Mouse (Mus musculus) heart, embryonic 14.5 days (tissue): ENCODE data around the gene Mast4. TPM values are rescaled to one million over a fixed set of nuclear protein-coding genes. Genes with fewer than 3 reads are reported as not detected.

Source experiments
- ATAC-seq: fragments of 200-750 bp; cut with Nextera tagmentation; 2 replicates; pipeline ENCODE4 v1.8.0; 2017; ENCODE audit warnings: low read depth, moderate TSS enrichment; ENCODE audit not compliant: insufficient number of reproducible peaks, insufficient read depth, low FRiP score
- H3K27ac ChIP-seq, 2 experiments: fragments of 200-500 bp in 1 of 2; fragments of 300-500 bp in 1 of 2; sonication (generic) in 1 of 2; replicated peaks in 1 of 2; 2 replicates each; pipeline ENCODE4 v1.5.1; 2012 to 2014; ENCODE audit warnings: low read depth in 2 of 2, low read length in 2 of 2, control low read depth in 1 of 2, mild to moderate bottlenecking in 1 of 2, mixed read lengths in 1 of 2; ENCODE audit not compliant: control insufficient read depth in 1 of 2, insufficient read depth in 1 of 2
- H3K27me3 ChIP-seq: fragments of 300-500 bp; sonication (generic); 2 replicates; pipeline ENCODE4 v1.6.1; 2014; ENCODE audit warnings: mild to moderate bottlenecking, low read length, control low read depth; ENCODE audit not compliant: control insufficient read depth, insufficient read depth
- H3K36me3 ChIP-seq: fragments of 300-500 bp; sonication (generic); 2 replicates; pipeline ENCODE4 v1.6.1; 2014; ENCODE audit warnings: mild to moderate bottlenecking, control low read depth, low read length, mixed read lengths; ENCODE audit not compliant: control insufficient read depth, insufficient read depth
- H3K4me1 ChIP-seq, 2 experiments: fragments of 200-500 bp in 1 of 2; fragments of 300-500 bp in 1 of 2; sonication (generic) in 1 of 2; 2 replicates each; pipeline ENCODE4 v1.6.1; 2012 to 2014; ENCODE audit warnings: low read length in 2 of 2, control low read depth in 1 of 2, mixed read lengths in 1 of 2; ENCODE audit not compliant: control insufficient read depth in 2 of 2, insufficient read depth in 2 of 2
- H3K4me2 ChIP-seq: fragments of 300-500 bp; sonication (generic); 2 replicates; pipeline ENCODE4 v1.6.1; 2014; ENCODE audit warnings: mild to moderate bottlenecking, low read length
- H3K4me3 ChIP-seq, 2 experiments: fragments of 200-500 bp in 1 of 2; fragments of 300-500 bp in 1 of 2; sonication (generic) in 1 of 2; 2 replicates each; pipeline ENCODE4 v1.5.1; 2012 to 2014; ENCODE audit warnings: low read length in 2 of 2, mild to moderate bottlenecking in 2 of 2, control low read depth in 1 of 2, low read depth in 1 of 2, moderate library complexity in 1 of 2; ENCODE audit not compliant: control insufficient read depth in 1 of 2, insufficient read depth in 1 of 2
- H3K9ac ChIP-seq: fragments of 300-500 bp; sonication (generic); 2 replicates; pipeline ENCODE4 v1.6.1; 2014; ENCODE audit warnings: mild to moderate bottlenecking, low read length
- H3K9me3 ChIP-seq: fragments of 300-500 bp; sonication (generic); 2 replicates; pipeline ENCODE4 v1.6.1; 2016; ENCODE audit warnings: low read length, control low read depth; ENCODE audit not compliant: control insufficient read depth
- WGBS: fragments of 180-500 bp; shearing (Covaris S2); extraction: QIAGEN DNeasy Blood & Tissue Kit; methylation state at CpG from one replicate; pipeline ENCODE4 v1.1.7; 2014; 5-methylcytosine and 5-hydroxymethylcytosine counted together
- polyA plus RNA-seq: library from polyadenylated mRNA; unstranded; fragments of >200 nt; fragmentation: Nextera tagmentation; extraction: Ambion mirVana; gene quantifications from 2 replicates; pipeline ENCODE4 v1.2.1, GENCODE M21; 2014

Mast4 gene
- polyA plus RNA-seq, 1 experiment from 2014 or later = 54.1 TPM

- H3K27ac ChIP-seq = peak overlapping the region; percentile 69 to 97
- H3K4me3 ChIP-seq = peak overlapping the region; percentile 17 to 56; a peak in 3 of 4 replicates
- no peaks in the 10 kb centered on the region for H3K9me3 ChIP-seq
- H3K27me3 ChIP-seq = no peaks in the 10 kb centered on the region
- peak overlapping the region; percentile 79 for H3K9ac ChIP-seq
- H3K4me1 ChIP-seq = peaks cover 4 to 21% of the 10 kb centered on the region in 2 experiments; a peak in 3 of 4 replicates
- H3K36me3 ChIP-seq = no peaks in the 10 kb centered on the region
- H3K4me2 ChIP-seq = peak overlapping the region; percentile 86
- no peak for ATAC-seq
- 37% methylated on average over 5 of the region's 5 CpGs for WGBS
Observed at GRCm38 (mm10) chr13:103094595-103094994, 239.7 kb downstream of the Mast4 start.

DNA sequence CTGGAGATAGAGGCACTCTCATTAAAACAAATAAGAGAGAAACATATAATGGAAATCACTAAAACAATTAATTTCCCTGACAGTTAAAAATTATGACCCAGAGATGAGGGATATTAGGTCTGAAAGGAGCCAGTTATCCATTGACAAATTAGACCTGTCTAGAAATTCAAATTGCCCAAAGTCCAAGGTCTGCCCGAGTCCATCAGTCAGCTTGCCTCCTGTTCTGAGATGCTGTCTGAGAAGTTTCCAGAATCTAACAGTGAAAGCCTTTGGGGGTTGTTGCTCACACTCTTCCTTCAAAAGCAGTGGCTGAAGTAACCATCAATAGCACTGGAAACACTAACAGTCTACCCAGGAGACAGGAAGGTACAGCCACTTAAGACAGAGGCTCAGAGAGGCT, 240.6 kb downstream of the Mast4 start:
- Histone ChIP-seq H3K4me2 (peak overlapping the region; percentile 86), H3K9ac (no peak overlapping the region), H3K27ac (no peak overlapping the region), H3K9me3 (no peaks in the 10 kb centered on the region), H3K4me3 (no peak overlapping the region), H3K4me1 (peaks cover 4 to 17% of the 10 kb centered on the region in 2 experiments; a peak in 3 of 4 replicates), H3K36me3 (no peaks in the 10 kb centered on the region), H3K27me3 (no peaks in the 10 kb centered on the region)
- WGBS = 76% methylated on average over 1 of the region's 1 CpGs
- no peak for ATAC-seq

DNA sequence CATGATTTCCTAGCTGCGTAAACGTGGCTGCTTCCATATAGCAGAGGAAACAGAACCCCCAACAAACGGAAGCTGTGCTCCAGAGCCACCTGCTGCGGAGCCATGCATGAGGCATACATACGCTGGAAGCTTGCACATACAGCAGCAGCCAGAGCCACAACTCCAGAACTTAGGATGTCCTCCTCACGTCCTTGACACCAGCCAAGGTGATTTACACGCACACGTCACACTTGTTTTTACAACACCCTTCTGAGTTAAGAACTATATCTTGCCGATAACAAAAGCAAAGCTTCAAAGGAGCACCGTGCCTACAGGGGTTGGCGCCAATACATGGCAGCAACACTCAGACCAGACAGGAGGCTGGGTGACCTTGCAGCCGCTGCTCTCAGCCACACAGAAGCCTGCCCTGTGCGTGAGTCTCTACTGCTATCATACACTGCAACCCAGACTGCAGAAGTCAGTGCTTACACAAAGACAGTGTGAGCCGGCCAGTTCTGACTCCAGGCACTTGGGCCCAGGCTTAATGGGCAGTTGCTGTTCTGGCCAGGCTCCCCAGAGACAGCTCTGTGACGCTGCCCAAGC, 248.7 kb downstream of the Mast4 start:
- H3K4me1 ChIP-seq = peaks cover 27 to 52% of the 10 kb centered on the region in 2 experiments
- H3K36me3 ChIP-seq = no peaks in the 10 kb centered on the region
- H3K27ac ChIP-seq = peak overlapping the region; percentile 84 to 95
- H3K27me3 ChIP-seq = no peaks in the 10 kb centered on the region
- no peak overlapping the region for H3K4me3 ChIP-seq
- peak overlapping the region; percentile 57 for H3K9ac ChIP-seq
- 16% methylated on average over 15 of the region's 15 CpGs for WGBS
- ATAC-seq = peak; percentile 83
- peak overlapping the region; percentile 52 for H3K4me2 ChIP-seq
- no peaks in the 10 kb centered on the region for H3K9me3 ChIP-seq

DNA sequence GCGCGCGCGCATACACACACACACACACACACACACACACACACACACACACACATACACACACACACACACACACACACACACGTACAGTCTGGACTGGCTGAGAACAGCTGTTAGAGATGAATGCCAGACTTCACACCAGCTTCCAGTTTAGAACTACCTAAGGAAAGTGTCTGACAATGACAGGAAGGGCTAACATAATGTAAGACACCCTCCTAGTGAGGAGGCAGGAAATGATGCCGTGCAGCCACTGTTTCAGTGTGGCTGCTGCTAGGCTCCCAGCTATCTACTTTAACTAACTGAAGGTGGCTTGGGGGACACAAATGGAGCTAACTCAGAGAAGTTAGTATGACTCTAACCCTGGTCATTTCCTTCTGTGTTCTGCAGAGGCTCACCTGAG, 251.4 kb downstream of the Mast4 start:
- peak; percentile 37 for ATAC-seq
- Histone ChIP-seq H3K9me3 (no peaks in the 10 kb centered on the region), H3K4me2 (no peak overlapping the region), H3K4me3 (no peak overlapping the region), H3K27me3 (no peaks in the 10 kb centered on the region), H3K27ac (peak overlapping the region; percentile 72), H3K4me1 (peaks cover 31 to 64% of the 10 kb centered on the region in 2 experiments), H3K36me3 (no peaks in the 10 kb centered on the region), H3K9ac (peak overlapping the region; percentile 8; the same call in 1 of the 2 replicates)
- 27% methylated on average over 2 of the region's 6 CpGs for WGBS

- 0 out of 2 replicates have a peak overlapping the region, but pooled peaks have one; percentile 27 for H3K9ac ChIP-seq
- H3K9me3 ChIP-seq = no peaks in the 10 kb centered on the region
- no peak overlapping the region for H3K4me3 ChIP-seq
- H3K4me1 ChIP-seq = peaks cover 21 to 59% of the 10 kb centered on the region in 2 experiments
- peak overlapping the region; percentile 17 to 55; a peak in 2 of 4 replicates for H3K27ac ChIP-seq
- H3K36me3 ChIP-seq = no peaks in the 10 kb centered on the region
- no peak overlapping the region for H3K4me2 ChIP-seq
- H3K27me3 ChIP-seq = no peaks in the 10 kb centered on the region
- no peak for ATAC-seq
- 53% methylated on average over 4 of the region's 4 CpGs for WGBS
Observed at GRCm38 (mm10) chr13:103079806-103080205, 254.5 kb downstream of the Mast4 start.

- Histone ChIP-seq H3K4me1 (peaks cover 16 to 53% of the 10 kb centered on the region in 2 experiments), H3K36me3 (no peaks in the 10 kb centered on the region), H3K27ac (no peak overlapping the region), H3K27me3 (no peaks in the 10 kb centered on the region), H3K4me2 (no peak overlapping the region), H3K4me3 (no peak overlapping the region), H3K9me3 (no peaks in the 10 kb centered on the region), H3K9ac (no peak overlapping the region)
- WGBS = 94% methylated on average over 6 of the region's 6 CpGs
- no peak for ATAC-seq
Observed at GRCm38 (mm10) chr13:103078815-103079214, 255.5 kb downstream of the Mast4 start.

- ATAC-seq = no peak
- peaks cover 2 to 11% of the 10 kb centered on the region in 2 experiments; a peak in 2 of 4 replicates for H3K4me1 ChIP-seq
- H3K4me3 ChIP-seq = no peak overlapping the region
- H3K36me3 ChIP-seq = no peaks in the 10 kb centered on the region
- H3K9me3 ChIP-seq = no peaks in the 10 kb centered on the region
- no peak overlapping the region for H3K4me2 ChIP-seq
- no peaks in the 10 kb centered on the region for H3K27me3 ChIP-seq
- H3K9ac ChIP-seq = no peak overlapping the region
- WGBS = 78% methylated on average over 4 of the region's 4 CpGs
- H3K27ac ChIP-seq = no peak overlapping the region
Observed at GRCm38 (mm10) chr13:103073461-103073860, 260.8 kb downstream of the Mast4 start.

DNA sequence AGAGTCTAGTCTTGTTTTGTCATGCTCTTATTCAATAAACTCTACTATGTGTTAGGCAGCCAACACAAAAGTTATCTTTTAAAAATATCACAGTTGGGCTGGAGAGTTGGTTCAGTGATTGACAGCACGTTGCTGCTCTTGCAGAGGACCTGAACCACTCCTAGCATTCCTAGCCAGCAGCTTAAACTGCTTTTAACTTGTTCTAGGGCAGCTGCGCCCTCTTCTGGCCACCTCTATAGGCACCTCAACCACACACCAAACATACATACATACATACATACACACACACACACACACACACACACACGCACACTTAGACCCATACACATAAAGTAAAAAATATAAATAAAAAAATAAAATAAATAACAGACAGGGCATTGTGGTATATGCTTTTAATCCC, 262.5 kb downstream of the Mast4 start:
- H3K36me3 ChIP-seq = no peaks in the 10 kb centered on the region
- H3K27me3 ChIP-seq = no peaks in the 10 kb centered on the region
- H3K27ac ChIP-seq = no peak overlapping the region
- WGBS = 73% methylated on average over 3 of the region's 3 CpGs
- H3K9ac ChIP-seq = no peak overlapping the region
- no peak for ATAC-seq
- H3K9me3 ChIP-seq = no peaks in the 10 kb centered on the region
- no peak overlapping the region for H3K4me2 ChIP-seq
- peaks cover 4 to 15% of the 10 kb centered on the region in 2 experiments; a peak in 3 of 4 replicates for H3K4me1 ChIP-seq
- no peak overlapping the region for H3K4me3 ChIP-seq
